Mouse (Mus musculus): ENCODE results near the gene Tcl1b4. TPM values are rescaled to one million over a fixed set of nuclear protein-coding genes. Genes with fewer than 3 reads are reported as not detected.
"Not testable (repeated sequence)": the region's sequence is repeated elsewhere in the genome, so short reads cannot be mapped to it uniquely, and the experiment has no call there.

Tcl1b4 gene
- not detected in 2 replicates for polyA plus RNA-seq (2012; rRNA removed)

- not testable (repeated sequence) for DNase-seq (ENCODE audit: low spot score)
Measured at GRCm38 (mm10) chr12:105201657-105202056, at the start of gene Tcl1b4. Gene Tcl1b4, plus strand, starts transcription at chr12:105201957.

- not testable (repeated sequence) for DNase-seq (ENCODE audit: low spot score)
Measured at GRCm38 (mm10) chr12:105155286-105155685, 46.5 kb upstream of the Tcl1b4 start.

DNA sequence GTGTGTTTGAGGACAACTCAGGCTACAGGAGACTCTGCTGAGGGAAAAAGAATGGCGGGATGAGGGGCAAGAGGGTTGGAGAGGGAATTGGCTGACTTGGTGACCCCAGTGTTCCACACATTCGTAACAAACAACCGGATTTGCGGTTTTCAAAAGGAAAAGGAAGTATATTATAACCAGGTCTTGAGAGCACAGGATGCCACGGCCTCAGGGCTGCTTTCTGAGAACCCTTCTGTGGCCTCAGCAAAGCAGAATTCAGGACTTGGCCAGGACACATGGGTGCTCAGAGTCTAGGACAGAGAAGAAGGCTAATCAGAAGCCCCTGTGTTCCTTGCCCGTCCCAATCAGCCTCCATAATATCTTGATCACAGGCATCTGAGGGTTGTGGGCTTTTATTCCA is 42.9 kb upstream of the Tcl1b4 start:
- no peak for DNase-seq (ENCODE audit: low spot score)

DNA sequence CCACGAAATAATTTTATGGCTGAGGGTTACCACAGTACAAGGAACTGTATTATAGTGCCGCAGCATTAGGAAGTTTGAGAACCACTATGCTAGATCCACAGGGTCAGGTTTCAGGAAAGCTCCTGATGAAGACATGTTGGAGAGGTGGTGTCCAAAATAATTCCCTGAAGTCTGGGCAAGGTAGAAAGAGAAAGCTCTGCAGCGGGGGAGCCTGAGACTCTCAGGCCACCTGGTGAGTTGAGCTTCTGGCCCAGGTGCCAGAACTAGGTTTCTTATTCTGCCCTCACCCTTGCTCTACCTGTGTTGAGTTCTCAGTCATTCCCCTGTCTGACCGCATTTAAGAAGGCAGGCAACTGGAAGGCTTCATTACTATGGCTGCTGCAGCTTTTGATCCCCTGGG is 42.4 kb upstream of the Tcl1b4 start, which contains the start of gene Tcl1b1:
TSS of gene Tcl1b1 (plus strand) at position 301 of the 400 bp plus-strand sequence.
- DNase-seq (ENCODE audit: low spot score), result no peak

DNA sequence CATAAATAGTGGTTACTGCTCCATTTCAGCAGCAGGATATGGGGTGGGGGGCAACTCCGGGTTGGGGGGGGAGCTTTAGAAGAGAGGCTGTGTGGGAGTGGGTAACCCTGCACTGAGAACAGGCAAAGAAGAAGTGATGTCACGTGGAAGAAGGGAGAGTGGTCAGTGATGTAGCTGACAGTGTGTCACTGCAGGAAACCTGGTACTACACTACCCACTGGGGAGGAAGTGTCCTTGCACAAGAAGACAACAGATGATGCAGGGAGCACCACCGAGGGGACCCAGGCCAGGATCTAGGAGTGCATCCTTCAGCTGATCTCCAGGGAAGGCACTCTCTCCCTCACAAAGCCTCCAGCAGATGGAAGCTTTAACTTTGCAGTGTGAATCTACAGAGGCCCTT is 35.0 kb upstream of the Tcl1b4 start:
- no peak for DNase-seq (ENCODE audit: low spot score)

DNA sequence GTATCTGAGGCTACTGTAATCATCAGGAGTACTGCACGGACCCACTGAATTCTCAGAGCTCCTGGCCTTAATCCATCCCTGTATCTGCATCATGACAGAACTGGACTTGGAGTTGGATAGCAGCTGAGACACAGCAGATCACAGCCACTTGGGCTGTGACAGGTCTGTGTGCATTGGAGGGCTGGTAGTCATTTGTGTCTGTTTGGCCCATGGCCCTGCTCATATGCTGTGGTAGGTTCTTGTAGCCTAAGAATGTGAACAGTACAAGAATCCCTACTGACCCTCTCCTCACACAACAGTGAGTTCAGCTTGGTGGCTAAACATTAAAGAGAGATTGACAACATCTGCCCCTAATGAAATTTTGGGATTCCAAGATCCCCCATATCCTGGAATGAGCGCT is 28.4 kb upstream of the Tcl1b4 start:
- no peak for DNase-seq (ENCODE audit: low spot score)

DNA sequence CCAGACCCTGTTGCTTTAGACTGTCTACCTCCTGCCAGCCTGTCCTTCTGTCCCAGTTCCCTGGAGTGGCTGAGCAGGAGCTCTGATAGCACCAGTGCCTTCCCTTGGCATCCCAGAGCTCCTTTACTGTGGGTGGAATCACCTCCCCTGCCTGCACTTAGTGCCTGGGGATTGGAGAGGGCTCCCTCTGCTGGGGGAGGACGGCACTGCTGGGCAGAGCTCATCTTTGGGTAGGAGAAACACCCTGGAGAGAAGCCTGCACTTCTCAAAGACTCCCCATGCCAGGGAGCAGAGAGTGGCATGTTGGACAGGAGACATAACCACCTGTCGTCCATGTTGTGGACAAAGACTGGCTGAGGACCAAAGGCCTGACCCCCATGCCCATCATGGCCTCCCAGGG is 27.4 kb upstream of the Tcl1b4 start:
- DNase-seq (ENCODE audit: low spot score), result peak; percentile 40

- not testable (repeated sequence) for DNase-seq (ENCODE audit: low spot score)
Measured at GRCm38 (mm10) chr12:105176044-105176443, 25.7 kb upstream of the Tcl1b4 start, which contains the start of gene Tcl1b5. Gene Tcl1b5, plus strand, starts transcription at chr12:105176344.

DNA sequence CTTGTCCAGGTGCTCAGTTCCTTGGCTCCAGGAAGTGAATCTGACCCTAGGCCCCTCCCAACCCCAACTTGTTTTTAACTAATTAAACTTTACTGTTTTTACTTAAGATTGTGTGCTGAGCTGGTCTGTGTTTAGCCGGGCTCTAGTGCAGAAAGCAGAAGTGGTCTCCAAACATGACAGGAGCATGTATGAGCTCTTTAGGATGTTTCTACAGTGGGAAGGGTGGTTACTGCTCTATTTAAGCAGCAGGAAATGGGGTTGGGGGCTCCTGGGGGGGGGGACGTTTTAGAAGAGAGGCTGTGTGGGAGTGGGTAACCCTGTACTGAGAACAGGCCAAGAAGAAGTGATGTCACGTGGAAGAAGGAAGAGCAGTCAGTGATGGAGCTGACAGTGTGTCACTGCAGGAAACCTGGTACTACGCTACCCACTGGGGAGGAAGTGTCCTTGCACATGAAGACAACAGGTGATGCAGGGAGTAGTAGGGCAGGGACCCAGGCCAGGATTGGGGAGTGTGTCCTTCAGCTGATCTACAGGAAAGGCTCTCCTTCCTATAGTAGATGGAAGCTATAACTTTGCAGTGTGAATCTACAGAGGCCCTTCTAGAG is 20.6 kb upstream of the Tcl1b4 start:
- DNase-seq (ENCODE audit: low spot score), result not testable (repeated sequence)

DNA sequence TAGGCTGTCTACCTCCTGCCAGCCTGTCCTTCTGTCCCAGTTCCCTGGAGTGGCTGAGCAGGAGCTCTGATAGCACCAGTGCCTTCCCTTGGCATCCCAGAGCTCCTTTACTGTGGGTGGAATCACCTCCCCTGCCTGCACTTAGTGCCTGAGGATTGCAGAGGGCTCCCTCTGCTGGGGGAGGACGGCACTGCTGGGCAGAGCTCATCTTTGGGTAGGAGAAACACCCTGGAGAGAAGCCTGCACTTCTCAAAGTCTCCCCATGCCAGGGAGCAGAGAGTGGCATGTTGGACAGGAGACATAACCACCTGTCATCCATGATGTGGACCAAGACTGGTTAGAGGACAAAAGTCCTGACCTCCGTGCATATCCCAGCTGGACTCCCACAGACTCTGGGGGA is 12.8 kb upstream of the Tcl1b4 start:
- not testable (repeated sequence) for DNase-seq (ENCODE audit: low spot score)

- not testable (repeated sequence) for DNase-seq (ENCODE audit: low spot score)
Measured at GRCm38 (mm10) chr12:105190743-105191142, 11.0 kb upstream of the Tcl1b4 start, which contains the start of gene Tcl1b3. Gene Tcl1b3, plus strand, starts transcription at chr12:105191043.

- not testable (repeated sequence) for DNase-seq (ENCODE audit: low spot score)
Measured at GRCm38 (mm10) chr12:105199684-105200497, 1.9 kb upstream of the Tcl1b4 start.

GRCm38 (mm10) chr12:105207071-105207470 is 5.3 kb downstream of the Tcl1b4 start:
- no peak for DNase-seq (ENCODE audit: low spot score)

- DNase-seq (ENCODE audit: low spot score), result no peak
Measured at GRCm38 (mm10) chr12:105208441-105208840, 6.7 kb downstream of the Tcl1b4 start.

- DNase-seq (ENCODE audit: low spot score), result no peak
Measured at GRCm38 (mm10) chr12:105209231-105209630, 7.5 kb downstream of the Tcl1b4 start.

GRCm38 (mm10) chr12:105217101-105217760 is 15.5 kb downstream of the Tcl1b4 start:
- DNase-seq (ENCODE audit: low spot score), result no peak

- DNase-seq (ENCODE audit: low spot score), result no peak
Measured at GRCm38 (mm10) chr12:105222601-105223319, 21.0 kb downstream of the Tcl1b4 start, which contains the start of gene Tcl1. Gene Tcl1, minus strand, starts transcription at chr12:105222793.

DNA sequence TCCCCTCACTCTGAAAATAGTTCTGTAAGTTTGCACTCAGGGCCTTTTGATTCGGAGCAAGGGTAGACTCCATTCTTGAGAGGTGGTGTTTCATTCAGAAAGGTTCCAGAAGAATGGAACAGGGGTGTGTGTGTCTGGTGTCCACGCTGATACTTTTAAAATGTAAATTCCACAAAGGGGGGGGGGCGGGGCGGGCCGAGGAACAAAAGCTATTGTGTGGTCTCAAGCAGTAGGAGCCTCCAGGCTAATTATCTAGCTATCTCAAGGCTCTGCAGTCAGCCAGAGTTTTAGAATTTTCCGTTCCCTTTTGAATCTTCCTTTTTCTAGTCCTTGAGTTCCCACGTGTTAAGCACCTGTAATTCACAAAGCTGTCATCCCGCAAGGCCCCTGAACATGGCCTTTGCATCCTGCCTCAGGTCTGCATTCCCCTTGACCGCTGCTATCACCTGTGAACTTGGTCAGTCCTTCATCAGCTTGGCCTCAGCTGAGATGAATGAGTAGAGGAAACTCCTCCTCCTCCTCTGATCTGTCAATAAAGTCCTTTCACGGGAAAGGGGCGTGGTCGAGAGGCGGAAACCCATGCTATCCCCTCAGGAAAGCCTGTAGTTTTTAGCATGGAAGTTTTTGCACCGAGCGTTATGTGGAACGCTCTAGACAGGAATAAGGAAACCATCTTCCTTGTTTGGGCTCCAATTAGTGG is 23.0 kb downstream of the Tcl1b4 start:
- DNase-seq (ENCODE audit: low spot score), result no peak

- DNase-seq (ENCODE audit: low spot score), result no peak
Measured at GRCm38 (mm10) chr12:105234362-105234761, 32.6 kb downstream of the Tcl1b4 start.

GRCm38 (mm10) chr12:105235091-105235490 is 33.3 kb downstream of the Tcl1b4 start:
- no peak for DNase-seq (ENCODE audit: low spot score)

DNA sequence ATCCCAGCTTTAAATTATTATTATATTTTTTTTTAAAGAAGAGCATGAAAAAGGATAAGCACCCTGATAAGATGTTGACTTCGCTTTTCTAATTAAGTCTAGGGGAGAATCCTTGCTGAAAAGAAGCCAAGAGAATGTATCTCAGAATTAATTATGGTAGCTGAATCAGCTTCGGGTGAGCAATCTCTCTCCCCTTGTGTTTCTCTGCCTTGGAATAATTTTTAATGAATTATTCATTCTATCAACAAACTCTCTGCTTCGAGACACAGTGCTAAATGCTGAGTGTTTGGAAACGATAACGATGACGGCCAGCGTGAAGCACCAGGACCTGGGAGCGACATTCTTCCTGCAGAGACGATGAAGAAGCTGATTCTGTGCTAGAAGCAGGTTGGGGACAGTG is 37.3 kb downstream of the Tcl1b4 start:
- DNase-seq (ENCODE audit: low spot score), result no peak

All from urinary bladder, adult 2 months (tissue).